Mouse (Mus musculus) E14TG2a.4 (cell line): ENCODE data around the gene Apol7a.

Experiments
- CTCF ChIP-seq: conservative IDR thresholded peaks from 2 replicates; pipeline ENCODE4 v1.5.1; 2014; ENCODE audit warnings: low read length
- NANOG ChIP-seq: IDR thresholded peaks from 2 replicates; pipeline ENCODE4 v1.6.1; 2014; ENCODE audit warnings: borderline replicate concordance, low read length, mixed read lengths

DNA sequence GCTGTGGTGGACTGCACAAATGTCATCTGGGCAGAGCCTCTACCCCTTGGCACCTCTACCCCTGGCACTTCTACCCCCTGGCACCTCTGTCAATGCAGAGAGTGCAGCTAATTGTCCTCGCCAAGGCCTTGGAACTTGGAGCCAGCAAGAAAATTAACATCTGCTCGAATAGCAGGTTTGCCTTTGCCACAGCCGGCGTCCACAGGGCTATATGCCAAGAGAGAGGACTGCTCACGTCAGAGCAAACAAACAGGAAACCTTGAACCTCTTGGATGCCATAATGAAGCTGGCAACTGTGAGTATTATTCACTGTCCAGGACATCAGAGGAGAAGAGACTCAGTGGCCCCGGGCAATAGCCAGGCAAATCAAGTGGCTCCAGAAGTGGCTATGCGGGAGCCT is 22.0 kb downstream of the Apol7a start:
- TF ChIP-seq CTCF: no peak
- TF ChIP-seq NANOG: no peak
